Mouse (Mus musculus): ENCODE measurements around the gene Prkar2a. TPM values are rescaled to one million over a fixed set of nuclear protein-coding genes. Genes with fewer than 3 reads are reported as not detected.

The Prkar2a gene
- total RNA-seq, 2 experiments from 2014 or later: 17.4 to 20.0 TPM

GRCm38 (mm10) chr9:108792730-108793129, 103.6 kb downstream of the Prkar2a start:
- peak; percentile 21; the same call in 1 of the 2 replicates for ATAC-seq (replicated peaks; ENCODE audit: poor library complexity)

GRCm38 (mm10) chr9:108795281-108795680, 106.2 kb downstream of the Prkar2a start:
- ATAC-seq (replicated peaks; ENCODE audit: poor library complexity): no peak

- peak; percentile 87 for ATAC-seq (replicated peaks; ENCODE audit: poor library complexity)
These were observed 106.6 kb downstream of the Prkar2a start for GRCm38 (mm10) chr9:108795762-108796161.

DNA sequence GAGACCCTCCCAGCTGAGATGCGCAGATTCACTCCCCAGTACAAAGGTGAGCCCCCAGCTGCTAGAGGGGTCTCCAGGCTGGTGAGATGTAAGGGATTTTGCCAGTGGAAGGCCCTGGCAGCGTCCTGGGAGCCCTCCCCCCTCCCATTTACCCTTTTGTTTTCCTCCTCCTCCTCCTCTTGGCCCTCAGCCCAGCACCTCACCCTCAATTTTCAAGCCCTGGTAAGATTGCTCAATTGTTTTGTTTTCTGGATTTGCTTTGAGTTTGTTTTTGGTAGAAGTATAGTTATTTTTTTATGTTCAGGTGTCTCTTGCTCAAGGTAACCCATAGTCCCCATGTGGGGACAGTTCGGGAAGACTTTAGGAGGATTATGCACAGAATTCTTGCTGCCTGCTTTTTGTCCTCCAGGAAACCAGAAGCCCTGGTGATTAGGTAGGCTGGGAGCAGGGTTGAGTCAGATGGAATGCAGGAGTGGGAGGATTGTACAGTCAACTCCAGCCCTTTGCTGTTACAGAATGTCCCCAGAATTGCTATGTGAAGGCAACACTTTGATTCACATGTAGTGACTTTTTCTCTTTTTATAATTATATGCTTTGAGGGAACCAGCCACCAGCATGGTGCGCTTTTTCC, 107.4 kb downstream of the Prkar2a start:
- ATAC-seq (replicated peaks; ENCODE audit: poor library complexity): no peak

- ATAC-seq (replicated peaks; ENCODE audit: poor library complexity): no peak
These were observed 108.4 kb downstream of the Prkar2a start for GRCm38 (mm10) chr9:108797477-108797876.

GRCm38 (mm10) chr9:108798508-108799075, 109.5 kb downstream of the Prkar2a start:
- no peak for ATAC-seq (replicated peaks; ENCODE audit: poor library complexity)

DNA sequence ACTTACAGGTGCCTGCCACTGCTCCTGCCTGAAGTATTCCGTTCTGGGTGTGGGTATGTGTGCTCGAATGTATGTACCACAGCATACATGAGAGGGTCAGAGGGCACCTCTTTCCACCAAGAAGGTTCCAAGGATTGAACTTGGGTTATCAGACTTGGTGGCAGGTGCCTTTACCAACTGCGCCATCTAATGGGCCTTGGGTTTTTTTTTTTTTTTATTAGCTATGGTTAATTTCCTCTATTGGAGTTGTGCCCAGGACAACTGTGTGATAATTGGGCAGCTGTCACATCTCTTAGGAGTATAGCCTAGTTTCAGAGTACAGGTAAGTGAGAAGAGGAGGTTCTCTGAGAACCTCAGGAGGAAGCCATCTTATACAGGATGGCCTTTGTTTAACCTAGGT, 110.5 kb downstream of the Prkar2a start:
- no peak for ATAC-seq (replicated peaks; ENCODE audit: poor library complexity)

Other genes starting within 250 kb of the Prkar2a start
- gene Ccdc71, start 228.8 kb upstream of the Prkar2a start, total RNA-seq (2015): 14.6 and 17.9 TPM in 2 replicates
- 13.7 and 14.8 TPM in 2 replicates for gene Ccdc71, start 228.8 kb upstream of the Prkar2a start, total RNA-seq (2017)
- gene Klhdc8b, start 227.7 kb upstream of the Prkar2a start, total RNA-seq (2015): 0.46 and 1.1 TPM in 2 replicates
- gene Klhdc8b, start 227.7 kb upstream of the Prkar2a start, total RNA-seq (2017): 4.1 and 8.1 TPM in 2 replicates
- 0.05 and 0.32 TPM in 2 replicates for gene Lamb2, start 209.6 kb upstream of the Prkar2a start, total RNA-seq (2015)
- 0.08 TPM in 1 of 2 replicates, not detected in the other for gene Lamb2, start 209.6 kb upstream of the Prkar2a start, total RNA-seq (2017)
- gene Usp19, start 198.7 kb upstream of the Prkar2a start, total RNA-seq (2015): 33.4 and 36.1 TPM in 2 replicates
- 38.0 and 47.0 TPM in 2 replicates for gene Usp19, start 198.7 kb upstream of the Prkar2a start, total RNA-seq (2017)
- 177 and 194 TPM in 2 replicates for gene Qars, start 181.6 kb upstream of the Prkar2a start, total RNA-seq (2015)
- 184 and 188 TPM in 2 replicates for gene Qars, start 181.6 kb upstream of the Prkar2a start, total RNA-seq (2017)
- 92.3 and 107 TPM in 2 replicates for gene Qrich1, start 172.5 kb upstream of the Prkar2a start, total RNA-seq (2015)
- 133 and 134 TPM in 2 replicates for gene Qrich1, start 172.5 kb upstream of the Prkar2a start, total RNA-seq (2017)
- 266 and 290 TPM in 2 replicates for gene Impdh2, start 129.0 kb upstream of the Prkar2a start, total RNA-seq (2015)
- gene Impdh2, start 129.0 kb upstream of the Prkar2a start, total RNA-seq (2017): 342 and 372 TPM in 2 replicates
- gene Ndufaf3, start 121.9 kb upstream of the Prkar2a start, total RNA-seq (2015): 33.7 and 36.8 TPM in 2 replicates
- 7.3 and 22.1 TPM in 2 replicates for gene Ndufaf3, start 121.9 kb upstream of the Prkar2a start, total RNA-seq (2017)
- 95.3 and 103 TPM in 2 replicates for gene Dalrd3, start 119.4 kb upstream of the Prkar2a start, total RNA-seq (2015)
- gene Dalrd3, start 119.4 kb upstream of the Prkar2a start, total RNA-seq (2017): 42.7 and 43.4 TPM in 2 replicates
- gene Wdr6, start 110.6 kb upstream of the Prkar2a start, total RNA-seq (2015): 9.8 and 10.2 TPM in 2 replicates
- gene Wdr6, start 110.6 kb upstream of the Prkar2a start, total RNA-seq (2017): 15.5 and 17.4 TPM in 2 replicates
- gene P4htm, start 91.6 kb upstream of the Prkar2a start, total RNA-seq (2015): 0.39 and 1.2 TPM in 2 replicates
- gene P4htm, start 91.6 kb upstream of the Prkar2a start, total RNA-seq (2017): 1.00 and 1.8 TPM in 2 replicates
- 20.0 and 20.1 TPM in 2 replicates for gene Arih2, start 39.9 kb upstream of the Prkar2a start, total RNA-seq (2015)
- gene Arih2, start 39.9 kb upstream of the Prkar2a start, total RNA-seq (2017): 42.5 and 47.4 TPM in 2 replicates
- gene Slc25a20, start 27.2 kb upstream of the Prkar2a start, total RNA-seq (2015): 18.5 and 21.5 TPM in 2 replicates
- gene Slc25a20, start 27.2 kb upstream of the Prkar2a start, total RNA-seq (2017): 26.0 and 28.3 TPM in 2 replicates
- gene Ip6k2, start 94.5 kb downstream of the Prkar2a start, total RNA-seq (2015): 12.9 and 21.1 TPM in 2 replicates
- gene Ip6k2, start 94.5 kb downstream of the Prkar2a start, total RNA-seq (2017): 40.9 and 50.6 TPM in 2 replicates
- gene Nckipsd, start 119.1 kb downstream of the Prkar2a start, total RNA-seq (2015): 8.4 and 8.7 TPM in 2 replicates
- 5.0 and 5.5 TPM in 2 replicates for gene Nckipsd, start 119.1 kb downstream of the Prkar2a start, total RNA-seq (2017)
- gene Celsr3, start 137.0 kb downstream of the Prkar2a start, total RNA-seq (2015): 4.5 and 5.4 TPM in 2 replicates
- gene Celsr3, start 137.0 kb downstream of the Prkar2a start, total RNA-seq (2017): 1.5 and 2.5 TPM in 2 replicates
- gene Slc26a6, start 164.0 kb downstream of the Prkar2a start, total RNA-seq (2015): 7.2 and 11.7 TPM in 2 replicates
- gene Slc26a6, start 164.0 kb downstream of the Prkar2a start, total RNA-seq (2017): 3.0 and 4.7 TPM in 2 replicates
- gene Tmem89, start 225.3 kb downstream of the Prkar2a start, total RNA-seq (2015): 0.35 TPM in 1 of 2 replicates, not detected in the other
- gene Tmem89, start 225.3 kb downstream of the Prkar2a start, total RNA-seq (2017): 0.08 TPM in 1 of 2 replicates, not detected in the other
- 144 and 157 TPM in 2 replicates for gene Uqcrc1, start 247.3 kb downstream of the Prkar2a start, total RNA-seq (2015)
- 256 and 338 TPM in 2 replicates for gene Uqcrc1, start 247.3 kb downstream of the Prkar2a start, total RNA-seq (2017)

Measured in megakaryocyte progenitor cell, adult 5-6 weeks (primary cell).